Mouse (Mus musculus) testis, adult 2 months (tissue): Measurements from ENCODE around the gene Pip4k2b.

Experiments
- CTCF ChIP-seq: fragments of 200-500 bp; IDR thresholded peaks from 2 replicates; pipeline ENCODE4 v1.5.1; 2012; ENCODE audit warnings: low read depth, mild to moderate bottlenecking, inconsistent platforms, low read length, moderate library complexity; ENCODE audit not compliant: control insufficient read depth, insufficient read depth, insufficient replicate concordance
- POLR2A ChIP-seq: fragments of 200-500 bp; IDR thresholded peaks from 2 replicates; pipeline ENCODE4 v1.6.1; 2012; ENCODE audit warnings: low read depth, mild to moderate bottlenecking, inconsistent platforms, low read length, moderate library complexity; ENCODE audit not compliant: control insufficient read depth

GRCm38 (mm10) chr11:97702393-97702745 lies 42.1 kb downstream of the Pip4k2b start:
- TF ChIP-seq CTCF (no peak), POLR2A (no peak)
